ENCODE assay signal across 8 mouse cellular contexts in genomic region chr15:8443926-8444889, GRCm38 (mm10). TPM values are rescaled to one million over a fixed set of nuclear protein-coding genes. Genes with fewer than 3 reads are reported as not detected.
DNase-seq lines count a peak whose midpoint lies in the region; ATAC-seq lines count a peak whose summit lies in the region.

TSS of gene Nipbl (minus strand) at chr15:8444463.

- ATAC-seq in hindbrain, embryonic 15.5 days (ENCODE audit: low FRiP score, low read depth) = peak; percentile 93

- DNase-seq in T-cell, adult 2 months (ENCODE audit: low spot score) = peak; percentile 93
- DNase-seq in cerebellum, postnatal 36 days = peak; percentile 85 to 90
- DNase-seq in frontal cortex, postnatal 36 days (ENCODE audit: low spot score in 2 of 2) = peak; percentile 85 to 89
- peak; percentile 84 for DNase-seq in left cerebral cortex, adult 11 months (ENCODE audit: low spot score)
- peak; percentile 95 for DNase-seq in lung, postnatal 36 days
- DNase-seq in retina, embryonic 14.5 days (ENCODE audit: low spot score) = peak; percentile 91
- DNase-seq in thymus, postnatal 36 days = peak; percentile 91 to 94

- no peaks in the 10 kb centered on the region for H3K9me3 ChIP-seq in hindbrain, embryonic 15.5 days

- H3K27me3 ChIP-seq in hindbrain, embryonic 15.5 days = no peaks in the 10 kb centered on the region

- H3K36me3 ChIP-seq in hindbrain, embryonic 15.5 days = no peaks in the 10 kb centered on the region

- peak within 1 kb of the TSS; percentile 96 for H3K4me3 ChIP-seq in hindbrain, embryonic 15.5 days

- peaks cover 35% of the 10 kb centered on the region for H3K4me1 ChIP-seq in hindbrain, embryonic 15.5 days (replicated peaks)

- peak within 1 kb of the TSS; percentile 99 for H3K4me2 ChIP-seq in hindbrain, embryonic 15.5 days

- H3K27ac ChIP-seq in hindbrain, embryonic 15.5 days (replicated peaks) = peak within 1 kb of the TSS; percentile 98

- WGBS in hindbrain, embryonic 15.5 days = under 1% methylated on average over 53 of the region's 102 CpGs

- H3K9ac ChIP-seq in hindbrain, embryonic 15.5 days = peak within 1 kb of the TSS; percentile 81

RNA-seq across cellular contexts. Expression of gene Nipbl, which starts in this region (rescaled TPM):
- polyA plus RNA-seq in hindbrain, embryonic 15.5 days (2015; fragmentation: Nextera tagmentation; extraction: Ambion mirVana) = 13.7 and 15.2 TPM in 2 replicates

Comparison
In these comparisons a context has a peak if more than half of its experiments do, and no peak if none do; other contexts are left out.
1. Peak in every context shown above with its lines: DNase-seq, ATAC-seq, H3K4me3 ChIP-seq and H3K27ac ChIP-seq.